Mouse (Mus musculus) mesoderm, embryonic 11.5 days (tissue): ENCODE data around the gene Lrtm2.

Source experiments
- DNase-seq: peaks from one replicate; pipeline ENCODE4 v3.0.0-alpha.2; 2012; ENCODE audit warnings: low read depth, low spot score

Lrtm2 gene

DNA sequence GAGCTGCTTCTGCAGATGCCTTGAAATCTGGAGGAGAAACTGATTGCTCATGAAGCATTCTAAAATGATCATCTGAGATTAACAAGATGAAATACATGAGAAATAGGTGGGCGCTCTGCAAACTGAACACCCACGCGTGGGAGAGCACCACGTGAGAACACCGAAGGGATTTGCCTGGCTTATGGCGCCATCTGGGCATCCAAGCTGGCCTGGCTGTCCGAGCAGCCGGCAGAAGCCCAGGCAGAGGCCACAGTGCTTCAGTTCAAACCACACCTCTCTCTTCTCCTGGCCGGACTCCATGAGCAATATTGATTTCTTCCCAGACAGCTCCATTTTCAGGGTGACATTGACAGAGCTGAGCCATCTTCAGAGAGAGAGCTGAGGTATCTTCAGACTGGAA is 49.8 kb downstream of the Lrtm2 start:
- no peak for DNase-seq

DNA sequence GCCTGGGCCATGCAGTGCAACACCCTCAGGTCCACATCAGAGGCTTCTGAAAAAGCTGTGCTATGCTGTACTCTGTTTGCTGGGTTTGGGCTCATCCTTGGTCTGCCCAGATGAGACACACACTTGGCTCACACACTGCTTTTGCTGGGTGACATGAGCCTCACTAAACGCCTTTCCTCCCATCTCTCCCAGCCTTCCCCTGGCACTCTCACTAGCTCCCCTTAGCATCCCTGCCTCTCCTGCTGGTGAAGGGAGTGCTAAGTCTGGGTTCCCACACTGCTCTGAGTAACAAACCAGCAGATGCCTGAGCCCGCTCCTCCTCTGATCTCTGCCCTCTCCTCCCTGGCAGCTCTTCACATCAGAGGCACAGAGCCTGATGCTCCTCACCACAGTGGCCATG is 53.9 kb downstream of the Lrtm2 start:
- no peak for DNase-seq
